Mouse (Mus musculus) brown adipose tissue, adult 24 weeks (tissue): ENCODE measurements around the gene Gm17521. TPM values are rescaled to one million over a fixed set of nuclear protein-coding genes. Genes with fewer than 3 reads are reported as not detected.
"Not testable (repeated sequence)": the region's sequence is repeated elsewhere in the genome, so short reads cannot be mapped to it uniquely, and the experiment has no call there.

Experiments
- H3K27ac ChIP-seq: fragments of 200-500 bp; replicated peaks from 2 replicates; pipeline ENCODE4 v1.5.1; 2012; ENCODE audit warnings: low read depth, mild to moderate bottlenecking, low read length
- H3K4me1 ChIP-seq: fragments of 200-500 bp; 2 replicates; pipeline ENCODE4 v1.6.1; 2012; ENCODE audit warnings: low read length, mixed read lengths; ENCODE audit not compliant: control insufficient read depth, insufficient read depth, insufficient read length
- H3K4me3 ChIP-seq: fragments of 200-500 bp; 2 replicates; pipeline ENCODE4 v1.5.1; 2012; ENCODE audit warnings: low read depth, mild to moderate bottlenecking, low read length, moderate library complexity; ENCODE audit not compliant: insufficient read depth
- polyA plus RNA-seq: library from polyadenylated mRNA; stranded (reverse); fragments of >200 nt; gene quantifications from 2 replicates; pipeline ENCODE4 v1.2.4, GENCODE M21; 2012; ENCODE audit not compliant: missing spikeins, insufficient read depth, insufficient read length

The Gm17521 gene
- not detected in 2 replicates for polyA plus RNA-seq

- H3K4me3 ChIP-seq, H3K4me1 ChIP-seq, H3K27ac ChIP-seq: not testable (repeated sequence)
Observed at GRCm38 (mm10) chrX:123029569-123029968, at the start of gene Gm17521. Gene Gm17521, minus strand, starts transcription at chrX:123029669.

DNA sequence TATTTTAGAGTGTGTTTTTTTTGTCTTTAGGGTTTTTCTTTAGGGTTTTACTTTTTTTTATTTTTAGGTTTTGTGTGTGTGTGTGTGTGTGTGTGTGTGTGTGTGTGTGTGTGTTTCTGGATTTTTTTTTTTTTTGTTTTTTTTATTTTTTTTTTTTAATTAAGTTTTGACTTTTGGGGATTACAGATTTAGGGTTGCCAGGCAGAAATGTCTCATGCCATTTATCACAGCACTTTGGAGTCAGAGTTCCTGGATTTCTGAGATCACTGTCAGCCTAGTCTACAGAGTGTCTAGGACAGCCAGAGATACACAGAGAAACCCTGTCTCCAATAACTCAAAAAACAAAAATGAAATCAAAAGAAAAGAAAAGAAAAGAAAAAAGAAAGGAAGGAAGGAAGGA, 14.5 kb upstream of the Gm17521 start:
- no peak overlapping the region for H3K4me3 ChIP-seq
- no peak overlapping the region for H3K27ac ChIP-seq
- no peaks in the 10 kb centered on the region for H3K4me1 ChIP-seq

- H3K4me1 ChIP-seq: no peaks in the 10 kb centered on the region
- H3K27ac ChIP-seq: no peak overlapping the region
- no peak overlapping the region for H3K4me3 ChIP-seq
Observed at GRCm38 (mm10) chrX:123043516-123043915, 14.0 kb upstream of the Gm17521 start.

Other genes with a start within 250 kb of the Gm17521 start
- gene Cldn34c1, start 73.8 kb upstream of the Gm17521 start, polyA plus RNA-seq: 1.7 and 4.6 TPM in 2 replicates
- gene Srsx, start 192.8 kb upstream of the Gm17521 start, polyA plus RNA-seq: not detected in 2 replicates
- not detected in 2 replicates for gene Gm17577, start 217.2 kb upstream of the Gm17521 start, polyA plus RNA-seq